Mouse (Mus musculus): ENCODE data around the gene Btnl6. TPM values are rescaled to one million over a fixed set of nuclear protein-coding genes. Genes with fewer than 3 reads are reported as not detected.
"Not testable (repeated sequence)": the region's sequence is repeated elsewhere in the genome, so short reads cannot be mapped to it uniquely, and the experiment has no call there.

The Btnl6 gene
- polyA plus RNA-seq, 1 experiment from 2014 or later: not detected

DNA sequence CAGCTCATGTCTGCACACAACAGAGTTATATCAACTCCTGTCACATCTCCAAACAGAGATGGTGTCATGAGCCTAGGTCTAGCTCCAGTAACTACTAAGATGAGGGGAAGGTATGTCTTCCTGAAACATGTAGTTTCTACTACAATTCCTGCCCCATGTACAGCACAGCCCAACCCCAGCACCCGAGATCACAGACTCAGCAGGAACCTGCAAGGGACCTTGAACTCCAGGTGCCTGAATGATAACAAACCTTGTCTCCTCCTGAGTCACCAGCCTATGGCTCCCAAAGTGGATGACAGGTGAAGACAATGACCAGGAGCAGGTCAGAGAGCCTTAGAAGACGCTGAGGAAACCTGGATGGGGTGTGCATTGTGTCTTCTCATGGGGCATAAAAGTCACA is 32.7 kb upstream of the Btnl6 start:
- Histone ChIP-seq H3K4me2 (no peak overlapping the region), H3K9ac (no peak overlapping the region), H3K27me3 (no peaks in the 10 kb centered on the region), H3K9me3 (no peaks in the 10 kb centered on the region), H3K4me1 (no peaks in the 10 kb centered on the region), H3K4me3 (no peak overlapping the region), H3K27ac (no peak overlapping the region), H3K36me3 (no peaks in the 10 kb centered on the region)
- no peak for ATAC-seq (ENCODE audit: insufficient number of reproducible peaks, insufficient read depth, low FRiP score, low TSS enrichment, low read depth)
- 73% methylated on average over 2 of the region's 2 CpGs for WGBS

DNA sequence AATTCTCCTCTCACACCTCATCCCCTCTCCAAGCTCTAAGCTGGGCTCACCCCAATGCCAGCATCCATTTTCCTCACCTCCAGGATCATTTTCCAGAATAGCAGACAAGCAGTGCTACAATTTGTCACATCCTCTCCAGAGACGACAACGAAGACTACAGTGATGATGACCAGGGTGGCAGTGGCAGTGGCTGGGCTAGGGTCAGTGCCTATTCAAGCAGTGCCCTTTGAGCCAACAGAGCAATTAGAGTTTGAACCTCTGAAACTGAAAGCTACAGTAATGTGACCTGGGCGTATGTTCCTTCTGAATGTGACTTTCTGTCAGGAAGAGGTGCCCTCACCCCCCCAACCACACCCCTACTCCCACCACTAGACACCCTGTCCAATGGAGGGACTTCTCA is 32.0 kb upstream of the Btnl6 start:
- Histone ChIP-seq H3K9me3 (no peaks in the 10 kb centered on the region), H3K36me3 (no peaks in the 10 kb centered on the region), H3K27me3 (no peaks in the 10 kb centered on the region), H3K4me3 (no peak overlapping the region), H3K27ac (no peak overlapping the region), H3K4me1 (no peaks in the 10 kb centered on the region), H3K9ac (no peak overlapping the region), H3K4me2 (no peak overlapping the region)
- 78% methylated on average over 3 of the region's 3 CpGs for WGBS
- no peak for ATAC-seq (ENCODE audit: insufficient number of reproducible peaks, insufficient read depth, low FRiP score, low TSS enrichment, low read depth)

DNA sequence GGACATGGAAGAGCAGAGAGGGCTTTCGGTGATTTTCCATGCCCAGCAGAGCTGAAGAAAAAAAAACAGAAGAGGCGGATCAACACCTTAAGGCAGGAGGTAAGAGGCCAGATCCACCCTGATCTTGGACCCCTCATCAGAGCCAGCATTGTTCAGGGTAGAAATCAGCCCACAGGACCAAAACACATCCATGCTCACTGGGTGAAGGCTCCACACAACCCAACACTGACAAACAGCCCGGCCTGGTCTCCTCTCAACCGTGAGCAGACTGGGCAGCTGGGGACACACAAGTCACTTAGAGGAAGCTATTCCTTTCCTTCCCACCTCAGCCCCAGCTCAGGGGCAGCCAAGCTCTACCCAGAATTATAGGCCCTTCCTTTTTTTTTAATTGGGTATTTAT is 30.4 kb upstream of the Btnl6 start:
- ATAC-seq (ENCODE audit: insufficient number of reproducible peaks, insufficient read depth, low FRiP score, low TSS enrichment, low read depth): no peak
- WGBS: 90% methylated on average over 4 of the region's 4 CpGs

DNA sequence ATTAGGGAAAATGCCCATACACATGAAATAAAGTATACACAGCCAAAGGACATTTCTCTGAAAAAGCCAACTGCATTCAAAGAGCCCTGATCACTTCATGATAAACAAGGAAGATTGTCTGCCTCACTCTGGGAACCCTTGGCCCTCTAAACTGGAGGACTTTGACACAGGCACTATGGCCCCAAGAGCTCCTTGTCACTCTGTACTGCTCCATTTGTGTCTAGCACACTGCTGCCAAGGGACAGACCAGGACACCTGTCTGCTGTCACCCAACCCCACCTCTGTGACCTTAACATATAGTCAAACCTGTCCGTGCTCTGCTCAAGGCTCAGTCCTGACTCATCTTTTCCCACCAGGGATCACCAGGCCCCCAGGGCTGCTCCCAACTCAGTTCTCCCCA is 29.6 kb upstream of the Btnl6 start:
- Histone ChIP-seq H3K4me2 (no peak overlapping the region), H3K9ac (no peak overlapping the region), H3K36me3 (no peaks in the 10 kb centered on the region), H3K4me3 (no peak overlapping the region), H3K27ac (no peak overlapping the region), H3K27me3 (no peaks in the 10 kb centered on the region), H3K4me1 (no peaks in the 10 kb centered on the region), H3K9me3 (no peaks in the 10 kb centered on the region)
- 90% methylated on average over 1 of the region's 1 CpGs for WGBS
- no peak for ATAC-seq (ENCODE audit: insufficient number of reproducible peaks, insufficient read depth, low FRiP score, low TSS enrichment, low read depth)

More for the DNA sequence above, 30.4 kb upstream of the Btnl6 start:
- Histone ChIP-seq H3K4me2 (no peak overlapping the region), H3K36me3 (no peaks in the 10 kb centered on the region), H3K9me3 (no peaks in the 10 kb centered on the region), H3K9ac (no peak overlapping the region), H3K4me3 (no peak overlapping the region), H3K27me3 (no peaks in the 10 kb centered on the region), H3K4me1 (no peaks in the 10 kb centered on the region), H3K27ac (no peak overlapping the region)

DNA sequence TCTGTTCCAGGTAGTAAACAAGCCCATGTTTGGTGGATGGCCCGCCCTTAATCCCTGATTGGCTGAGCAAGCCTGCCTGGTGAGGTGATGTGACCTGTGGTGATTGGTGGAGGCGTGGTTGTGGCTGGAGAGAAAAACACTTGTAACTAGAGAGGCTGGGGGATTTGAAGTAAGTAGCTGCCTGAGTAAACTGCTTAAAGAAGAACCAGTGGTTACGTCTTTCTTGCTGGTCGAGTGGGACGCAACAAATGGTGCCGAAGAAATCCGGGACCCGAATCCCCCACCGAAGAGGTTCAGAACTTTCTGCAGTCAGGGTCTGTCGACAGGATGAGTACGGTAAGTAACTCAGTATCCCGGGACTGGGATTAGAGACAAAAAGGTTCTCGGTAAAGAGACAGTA is 26.4 kb upstream of the Btnl6 start:
- 89% methylated on average over 13 of the region's 13 CpGs for WGBS
- H3K27me3 ChIP-seq; H3K36me3 ChIP-seq; H3K27ac ChIP-seq; ATAC-seq (ENCODE audit: insufficient number of reproducible peaks, insufficient read depth, low FRiP score, low TSS enrichment, low read depth); H3K4me2 ChIP-seq; H3K4me3 ChIP-seq; H3K4me1 ChIP-seq; H3K9ac ChIP-seq; H3K9me3 ChIP-seq: not testable (repeated sequence)

DNA sequence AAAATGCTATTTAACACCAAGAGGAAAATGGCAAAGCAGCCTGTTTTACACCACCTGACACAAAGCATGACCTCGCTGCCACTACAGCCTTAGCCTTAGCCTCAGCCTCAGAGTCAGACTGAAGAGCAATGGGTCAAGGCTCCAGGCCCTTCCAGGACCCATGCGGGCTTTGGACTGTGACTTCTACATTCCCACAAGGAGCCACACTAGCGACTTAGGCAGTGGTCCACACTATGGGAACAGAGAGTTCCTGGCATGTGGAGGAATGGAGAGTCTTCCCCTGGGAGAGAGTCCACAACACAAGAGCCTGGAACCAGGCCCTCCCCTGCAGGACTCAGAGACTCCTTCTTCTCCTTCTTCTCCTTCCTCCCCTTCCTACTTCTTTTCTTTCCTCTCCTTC is 15.5 kb upstream of the Btnl6 start:
- no peak for ATAC-seq (ENCODE audit: insufficient number of reproducible peaks, insufficient read depth, low FRiP score, low TSS enrichment, low read depth)
- Histone ChIP-seq H3K9ac (no peak overlapping the region), H3K27ac (no peak overlapping the region), H3K4me3 (no peak overlapping the region), H3K36me3 (no peaks in the 10 kb centered on the region), H3K27me3 (no peaks in the 10 kb centered on the region), H3K4me1 (no peaks in the 10 kb centered on the region), H3K9me3 (no peaks in the 10 kb centered on the region), H3K4me2 (no peak overlapping the region)
- WGBS: 81% methylated on average over 3 of the region's 3 CpGs

DNA sequence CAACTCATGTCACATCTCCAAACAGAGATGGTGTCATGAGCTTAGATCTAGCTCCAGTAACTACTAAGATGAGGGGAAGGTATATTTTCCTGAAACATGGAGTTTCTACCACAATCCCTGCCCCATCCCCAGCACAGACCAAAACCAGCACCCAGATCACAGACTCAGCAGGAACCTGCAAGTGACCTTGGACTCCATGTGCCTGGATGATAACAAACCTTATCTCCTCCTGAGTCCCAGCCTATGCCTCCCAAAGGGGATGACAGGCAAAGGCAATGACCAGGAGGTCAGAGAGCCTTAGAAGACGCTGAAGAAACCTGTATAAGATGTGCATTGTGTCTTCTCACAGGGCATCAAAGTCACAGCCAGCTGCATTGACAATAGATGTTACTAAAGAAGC is 1.8 kb upstream of the Btnl6 start:
- ATAC-seq (ENCODE audit: insufficient number of reproducible peaks, insufficient read depth, low FRiP score, low TSS enrichment, low read depth): no peak
- Histone ChIP-seq H3K9ac (no peak overlapping the region), H3K9me3 (no peaks in the 10 kb centered on the region), H3K27ac (no peak overlapping the region), H3K4me2 (no peak overlapping the region), H3K36me3 (no peaks in the 10 kb centered on the region), H3K4me1 (no peaks in the 10 kb centered on the region), H3K4me3 (no peak overlapping the region), H3K27me3 (no peaks in the 10 kb centered on the region)
- 63% methylated on average over 1 of the region's 1 CpGs for WGBS

DNA sequence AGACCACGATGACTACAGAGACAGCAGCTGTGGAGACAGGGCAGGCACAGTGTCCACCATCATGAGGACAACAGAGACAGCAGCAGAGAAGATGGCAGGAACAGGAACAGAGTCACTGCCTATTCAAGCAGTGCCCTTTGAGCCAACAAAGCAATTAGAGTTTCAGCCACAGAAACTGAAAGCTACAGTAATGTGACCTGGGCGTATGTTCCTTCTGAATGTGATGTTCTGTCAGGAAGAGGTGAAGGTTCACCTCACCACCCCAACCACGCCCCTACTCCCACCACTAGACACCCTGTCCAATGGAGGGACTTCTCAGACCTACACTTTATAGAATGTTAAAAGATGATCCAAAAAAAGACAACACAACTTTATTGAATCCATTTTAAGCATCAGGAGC is 1.4 kb upstream of the Btnl6 start:
- ATAC-seq (ENCODE audit: insufficient number of reproducible peaks, insufficient read depth, low FRiP score, low TSS enrichment, low read depth); H3K4me2 ChIP-seq; H3K9ac ChIP-seq; H3K4me3 ChIP-seq; H3K4me1 ChIP-seq; H3K9me3 ChIP-seq; H3K27ac ChIP-seq; H3K27me3 ChIP-seq; H3K36me3 ChIP-seq: not testable (repeated sequence)
- 75% methylated on average over 3 of the region's 3 CpGs for WGBS

DNA sequence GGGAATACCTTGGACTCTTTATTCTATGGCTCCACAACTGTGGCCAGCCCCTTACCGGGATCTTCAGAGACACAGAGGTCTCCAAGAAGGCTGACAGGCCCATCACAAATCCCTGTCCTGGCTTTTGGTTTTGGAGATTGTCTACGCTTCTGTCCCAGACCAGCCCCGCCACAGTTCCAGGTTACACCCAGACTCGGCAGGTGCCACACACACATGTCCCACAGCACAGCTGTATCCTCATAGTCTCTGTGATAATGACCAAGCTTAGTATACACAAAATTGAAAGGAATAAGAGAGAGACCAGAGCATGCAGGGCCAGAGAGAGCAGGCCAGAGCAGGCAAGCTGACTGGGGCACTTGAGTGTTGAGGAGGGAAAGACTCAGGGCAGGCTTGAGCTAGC is 643 bp upstream of the Btnl6 start:
- Histone ChIP-seq H3K4me1 (no peaks in the 10 kb centered on the region), H3K36me3 (no peaks in the 10 kb centered on the region), H3K9ac (no peak overlapping the region), H3K4me2 (no peak overlapping the region), H3K27ac (no peak overlapping the region), H3K27me3 (0 out of 2 replicates have a peak, but pooled peaks cover 2% of the 10 kb centered on the region), H3K9me3 (no peaks in the 10 kb centered on the region), H3K4me3 (no peak overlapping the region)
- ATAC-seq (ENCODE audit: insufficient number of reproducible peaks, insufficient read depth, low FRiP score, low TSS enrichment, low read depth): no peak
- 88% methylated on average over 4 of the region's 4 CpGs for WGBS

DNA sequence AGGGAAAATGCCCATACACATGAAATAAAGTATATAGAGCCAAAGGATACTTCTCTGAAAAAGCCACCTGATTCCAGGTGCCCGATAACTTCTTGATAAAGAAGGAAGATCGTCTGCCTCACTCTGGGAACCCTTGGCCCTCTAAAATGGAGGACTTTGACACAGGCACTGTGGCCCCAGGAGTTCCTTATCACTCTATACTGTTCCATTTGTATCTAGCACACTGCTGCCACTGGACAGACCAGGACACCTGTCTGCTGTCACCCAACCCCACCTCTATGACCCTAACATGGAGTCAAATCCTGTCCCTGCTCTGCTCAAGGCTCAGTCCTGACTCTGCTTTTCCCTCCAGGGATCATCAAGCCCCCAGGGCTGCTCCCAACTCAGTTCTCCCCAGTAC is 638 bp downstream of the Btnl6 start:
- no peak overlapping the region for H3K27ac ChIP-seq
- no peak overlapping the region for H3K4me3 ChIP-seq
- no peak overlapping the region for H3K9ac ChIP-seq
- H3K36me3 ChIP-seq: no peaks in the 10 kb centered on the region
- 75% methylated on average over 2 of the region's 2 CpGs for WGBS
- no peaks in the 10 kb centered on the region for H3K4me1 ChIP-seq
- no peaks in the 10 kb centered on the region for H3K9me3 ChIP-seq
- 0 out of 2 replicates have a peak, but pooled peaks cover 2% of the 10 kb centered on the region for H3K27me3 ChIP-seq
- no peak for ATAC-seq (ENCODE audit: insufficient number of reproducible peaks, insufficient read depth, low FRiP score, low TSS enrichment, low read depth)
- no peak overlapping the region for H3K4me2 ChIP-seq

DNA sequence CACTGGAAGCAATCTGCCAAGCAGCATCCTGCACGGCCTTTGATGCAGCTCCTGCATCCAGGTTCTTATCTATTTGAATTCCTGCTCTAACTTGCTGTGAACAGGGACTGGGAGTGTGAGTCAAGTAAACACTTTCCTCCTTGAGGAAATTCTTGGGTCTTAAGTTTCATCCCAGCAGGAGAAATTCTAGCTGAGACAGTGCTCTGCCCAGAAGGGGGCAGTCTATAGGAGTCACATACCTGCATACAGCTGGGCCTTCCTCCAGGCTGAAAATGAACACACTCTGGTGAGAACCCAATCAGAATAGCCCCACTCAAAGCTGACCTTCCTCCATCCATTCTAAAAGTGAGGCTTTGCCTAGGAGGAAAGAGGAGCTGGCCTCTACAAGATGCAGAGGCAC is 5.4 kb downstream of the Btnl6 start:
- H3K4me3 ChIP-seq; H3K27ac ChIP-seq; H3K27me3 ChIP-seq; H3K4me1 ChIP-seq; H3K9me3 ChIP-seq; ATAC-seq (ENCODE audit: insufficient number of reproducible peaks, insufficient read depth, low FRiP score, low TSS enrichment, low read depth); H3K36me3 ChIP-seq; H3K9ac ChIP-seq; H3K4me2 ChIP-seq: not testable (repeated sequence)
- 59% methylated on average over 1 of the region's 1 CpGs for WGBS

DNA sequence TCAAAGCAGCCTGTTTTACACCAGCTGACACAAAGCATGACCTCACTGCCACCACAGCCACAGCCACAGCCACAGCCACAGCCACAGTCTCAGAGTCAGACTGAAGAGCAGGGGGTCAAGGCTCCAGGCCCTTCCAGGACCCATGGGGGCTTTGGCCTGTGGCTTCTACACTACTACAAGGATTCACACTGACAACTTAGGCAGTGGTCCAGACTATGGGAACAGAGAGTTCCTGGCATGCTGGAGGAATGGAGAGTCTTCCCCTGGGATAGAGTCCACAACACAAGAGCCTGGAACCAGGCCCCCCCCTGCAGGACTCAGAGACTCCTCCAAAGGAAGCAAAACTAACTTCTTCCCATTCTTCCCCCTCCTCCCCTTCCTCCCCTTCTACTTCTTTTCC is 9.6 kb downstream of the Btnl6 start:
- Histone ChIP-seq H3K27ac (no peak overlapping the region), H3K4me3 (no peak overlapping the region), H3K9me3 (no peaks in the 10 kb centered on the region), H3K27me3 (no peaks in the 10 kb centered on the region), H3K9ac (no peak overlapping the region), H3K4me2 (no peak overlapping the region), H3K36me3 (no peaks in the 10 kb centered on the region), H3K4me1 (no peaks in the 10 kb centered on the region)
- no peak for ATAC-seq (ENCODE audit: insufficient number of reproducible peaks, insufficient read depth, low FRiP score, low TSS enrichment, low read depth)

DNA sequence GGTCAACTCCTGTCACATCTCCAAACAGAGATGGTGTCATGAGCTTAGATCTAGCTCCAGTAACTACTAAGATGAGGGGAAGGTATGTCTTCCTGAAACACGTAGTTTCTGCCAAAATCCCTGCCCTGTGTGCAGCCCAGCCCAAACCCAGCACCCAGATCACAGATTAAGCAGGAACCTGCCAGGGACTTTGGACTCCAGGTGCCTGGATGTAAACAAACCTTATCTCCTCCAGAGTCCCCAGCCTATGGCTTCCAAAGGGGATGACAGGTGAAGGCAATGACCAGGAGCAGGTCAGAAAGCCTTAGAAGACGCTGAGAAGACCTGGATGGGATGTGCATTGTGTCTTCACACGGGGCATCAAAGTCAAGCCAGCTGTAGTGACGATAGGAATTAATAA is 19.4 kb downstream of the Btnl6 start:
- 82% methylated on average over 4 of the region's 4 CpGs for WGBS
- not testable (repeated sequence) for H3K36me3 ChIP-seq; H3K9me3 ChIP-seq; H3K27ac ChIP-seq; H3K4me2 ChIP-seq; H3K4me1 ChIP-seq; H3K4me3 ChIP-seq; H3K27me3 ChIP-seq; H3K9ac ChIP-seq; ATAC-seq (ENCODE audit: insufficient number of reproducible peaks, insufficient read depth, low FRiP score, low TSS enrichment, low read depth)

Data from embryonic facial prominence, embryonic 13.5 days (tissue).